Mouse (Mus musculus) embryonic facial prominence, embryonic 10.5 days (tissue): ENCODE measurements around the gene Srxn1. TPM values are rescaled to one million over a fixed set of nuclear protein-coding genes. Genes with fewer than 3 reads are reported as not detected.

Experiments
- DNase-seq: peaks from one replicate; pipeline ENCODE4 v3.0.0-alpha.2; 2017; ENCODE audit warnings: low spot score
- H3K27ac ChIP-seq: fragments of 300-500 bp; sonication (generic); replicated peaks from 2 replicates; pipeline ENCODE4 v1.5.1; 2016; ENCODE audit warnings: mild to moderate bottlenecking
- H3K27me3 ChIP-seq: fragments of 300-500 bp; sonication (generic); replicated peaks from 2 replicates; pipeline ENCODE4 v1.6.1; 2016; ENCODE audit warnings: low read depth, mild to moderate bottlenecking; ENCODE audit not compliant: poor library complexity, severe bottlenecking
- H3K36me3 ChIP-seq: fragments of 300-500 bp; sonication (generic); replicated peaks from 2 replicates; pipeline ENCODE4 v1.6.1; 2016; ENCODE audit warnings: mild to moderate bottlenecking, moderate library complexity
- H3K4me1 ChIP-seq: fragments of 300-500 bp; sonication (generic); 2 replicates; pipeline ENCODE4 v1.6.1; 2016
- H3K4me3 ChIP-seq: fragments of 300-500 bp; sonication (generic); 2 replicates; pipeline ENCODE4 v1.5.1; 2016; ENCODE audit warnings: mild to moderate bottlenecking, moderate library complexity
- H3K9me3 ChIP-seq: fragments of 300-500 bp; sonication (generic); 2 replicates; pipeline ENCODE4 v1.6.1; 2016; ENCODE audit warnings: mild to moderate bottlenecking
- WGBS: fragments of 180-500 bp; shearing (Covaris S2); methylation state at CpG from one replicate; pipeline ENCODE4 v1.1.7; 2016; 5-methylcytosine and 5-hydroxymethylcytosine counted together
- polyA plus RNA-seq: library from polyadenylated mRNA; unstranded; fragments of >200 nt; fragmentation: Nextera tagmentation; extraction: Ambion mirVana; gene quantifications from 2 replicates; pipeline ENCODE4 v1.2.1, GENCODE M21; 2016

Gene Srxn1
- polyA plus RNA-seq, 1 experiment from 2014 or later: 12.4 TPM

DNA sequence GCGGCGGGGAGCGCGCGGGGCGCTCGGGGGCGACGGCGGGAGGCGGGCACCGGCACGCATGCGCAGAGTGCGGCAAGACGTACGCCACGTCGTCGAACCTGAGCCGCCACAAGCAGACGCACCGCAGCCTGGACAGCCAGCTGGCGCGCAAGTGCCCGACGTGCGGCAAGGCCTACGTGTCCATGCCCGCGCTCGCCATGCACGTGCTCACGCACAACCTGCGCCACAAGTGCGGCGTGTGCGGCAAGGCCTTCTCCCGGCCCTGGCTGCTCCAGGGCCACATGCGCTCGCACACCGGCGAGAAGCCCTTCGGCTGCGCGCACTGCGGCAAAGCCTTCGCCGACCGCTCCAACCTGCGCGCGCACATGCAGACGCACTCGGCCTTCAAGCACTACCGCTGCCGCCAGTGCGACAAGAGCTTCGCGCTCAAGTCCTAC lies 11.9 kb upstream of the Srxn1 start:
- H3K36me3 ChIP-seq: no peaks in the 10 kb centered on the region
- peak overlapping the region; percentile 55 for H3K4me3 ChIP-seq
- WGBS: 2% methylated on average over 60 of the region's 60 CpGs
- peaks cover 99% of the 10 kb centered on the region for H3K27me3 ChIP-seq
- H3K9me3 ChIP-seq: no peaks in the 10 kb centered on the region
- H3K27ac ChIP-seq: no peak overlapping the region
- DNase-seq: peak; percentile 74
- H3K4me1 ChIP-seq: peaks cover 32% of the 10 kb centered on the region

- peak overlapping the region; percentile 46 for H3K4me3 ChIP-seq
- H3K9me3 ChIP-seq: no peaks in the 10 kb centered on the region
- WGBS: 3% methylated on average over 29 of the region's 29 CpGs
- H3K27ac ChIP-seq: no peak overlapping the region; the same call in 1 of the 2 replicates
- peaks cover 90% of the 10 kb centered on the region for H3K27me3 ChIP-seq
- H3K4me1 ChIP-seq: peaks cover 32% of the 10 kb centered on the region
- DNase-seq: peak; percentile 61
- no peaks in the 10 kb centered on the region for H3K36me3 ChIP-seq
Observed at GRCm38 (mm10) chr2:152094856-152095545, 10.3 kb upstream of the Srxn1 start.

DNA sequence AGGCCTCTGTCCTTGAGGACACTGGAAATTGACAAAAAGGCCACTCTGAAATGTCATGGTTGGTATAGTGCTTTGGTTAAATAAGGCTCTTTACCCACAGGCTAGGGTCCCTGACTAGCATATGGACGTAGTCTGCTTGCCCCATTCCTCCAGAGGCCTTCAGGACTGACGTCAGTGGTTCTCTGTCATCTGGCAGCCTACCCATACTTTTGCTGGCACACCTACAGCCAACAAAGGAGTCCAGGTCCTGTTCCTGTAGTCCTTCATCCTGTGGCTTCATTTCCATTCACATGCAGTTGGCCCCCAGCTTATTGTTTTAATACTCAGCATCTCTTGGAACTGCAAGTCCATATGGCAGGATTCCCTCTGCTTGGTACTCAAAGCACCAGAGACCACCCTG lies 8.4 kb upstream of the Srxn1 start:
- no peaks in the 10 kb centered on the region for H3K36me3 ChIP-seq
- H3K27me3 ChIP-seq: peaks cover 90% of the 10 kb centered on the region
- WGBS: 70% methylated on average over 2 of the region's 2 CpGs
- peaks cover 25% of the 10 kb centered on the region for H3K4me1 ChIP-seq
- H3K9me3 ChIP-seq: no peaks in the 10 kb centered on the region
- H3K27ac ChIP-seq: no peak overlapping the region
- no peak overlapping the region for H3K4me3 ChIP-seq
- no peak for DNase-seq

DNA sequence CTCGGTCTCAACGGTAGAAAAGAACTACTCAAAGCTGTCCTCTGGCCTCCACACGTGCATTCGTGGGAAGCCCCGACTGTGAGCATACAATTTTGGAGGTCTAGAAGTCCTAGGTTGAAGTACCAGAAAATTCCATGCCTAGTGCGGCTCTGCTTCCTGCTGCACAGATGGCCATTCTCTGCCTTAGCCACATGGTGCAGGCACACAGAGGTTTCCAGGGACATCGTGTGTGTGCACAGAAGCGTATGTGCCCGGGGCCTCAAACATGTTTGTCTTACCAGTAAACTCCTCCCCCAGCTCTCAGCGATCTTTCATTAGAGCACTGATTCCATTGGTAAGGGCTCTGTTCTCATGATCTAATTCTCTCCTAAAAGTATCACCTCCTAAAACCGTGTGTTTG lies 7.4 kb upstream of the Srxn1 start:
- peaks cover 90% of the 10 kb centered on the region for H3K27me3 ChIP-seq
- DNase-seq: no peak
- peaks cover 25% of the 10 kb centered on the region for H3K4me1 ChIP-seq
- no peak overlapping the region for H3K27ac ChIP-seq
- WGBS: 83% methylated on average over 11 of the region's 11 CpGs
- no peaks in the 10 kb centered on the region for H3K9me3 ChIP-seq
- no peaks in the 10 kb centered on the region for H3K36me3 ChIP-seq
- no peak overlapping the region for H3K4me3 ChIP-seq

- peaks cover 14% of the 10 kb centered on the region for H3K4me1 ChIP-seq
- H3K9me3 ChIP-seq: no peaks in the 10 kb centered on the region
- H3K27ac ChIP-seq: no peak overlapping the region
- H3K36me3 ChIP-seq: no peaks in the 10 kb centered on the region
- peaks cover 87% of the 10 kb centered on the region for H3K27me3 ChIP-seq
- DNase-seq: no peak
- WGBS: 79% methylated on average over 3 of the region's 3 CpGs
- H3K4me3 ChIP-seq: no peak overlapping the region
Observed at GRCm38 (mm10) chr2:152099538-152099937, 5.8 kb upstream of the Srxn1 start.

- H3K9me3 ChIP-seq: no peaks in the 10 kb centered on the region
- 81% methylated on average over 13 of the region's 13 CpGs for WGBS
- H3K4me1 ChIP-seq: peaks cover 20% of the 10 kb centered on the region
- H3K27ac ChIP-seq: no peak overlapping the region
- no peak overlapping the region for H3K4me3 ChIP-seq
- H3K36me3 ChIP-seq: no peaks in the 10 kb centered on the region
- peaks cover 76% of the 10 kb centered on the region for H3K27me3 ChIP-seq
- DNase-seq: no peak
Observed at GRCm38 (mm10) chr2:152101761-152102160, 3.6 kb upstream of the Srxn1 start.

GRCm38 (mm10) chr2:152102369-152102768 lies 2.9 kb upstream of the Srxn1 start:
- WGBS: 72% methylated on average over 6 of the region's 6 CpGs
- no peak overlapping the region for H3K27ac ChIP-seq
- H3K4me1 ChIP-seq: peaks cover 20% of the 10 kb centered on the region
- H3K27me3 ChIP-seq: peaks cover 71% of the 10 kb centered on the region
- no peak for DNase-seq
- H3K9me3 ChIP-seq: peaks cover under 1% of the 10 kb centered on the region; the same call in 1 of the 2 replicates
- H3K36me3 ChIP-seq: peaks cover under 1% of the 10 kb centered on the region
- no peak overlapping the region for H3K4me3 ChIP-seq

GRCm38 (mm10) chr2:152104711-152105317 lies 502 bp upstream of the Srxn1 start:
- WGBS: 22% methylated on average over 17 of the region's 17 CpGs
- Histone ChIP-seq H3K27me3 (peaks cover 56% of the 10 kb centered on the region), H3K4me1 (peaks cover 20% of the 10 kb centered on the region), H3K9me3 (peaks cover 3% of the 10 kb centered on the region; the same call in 1 of the 2 replicates), H3K27ac (peak overlapping the region; percentile 94), H3K4me3 (peak overlapping the region; percentile 77), H3K36me3 (peaks cover 16% of the 10 kb centered on the region)
- peak; percentile 24 for DNase-seq

- Histone ChIP-seq H3K36me3 (peaks cover 16% of the 10 kb centered on the region), H3K4me1 (peaks cover 20% of the 10 kb centered on the region), H3K27ac (no peak overlapping the region), H3K27me3 (peaks cover 43% of the 10 kb centered on the region), H3K4me3 (peak overlapping the region; percentile 77), H3K9me3 (peaks cover 3% of the 10 kb centered on the region; the same call in 1 of the 2 replicates)
- whole genome bisulfite sequencing: 90% methylated on average over 3 of the region's 3 CpGs
- no peak for DNase-seq
Observed at GRCm38 (mm10) chr2:152106225-152106595, 894 bp downstream of the Srxn1 start.

- H3K9me3 ChIP-seq: peaks cover 3% of the 10 kb centered on the region; the same call in 1 of the 2 replicates
- H3K4me1 ChIP-seq: peaks cover 20% of the 10 kb centered on the region
- peaks cover 16% of the 10 kb centered on the region for H3K36me3 ChIP-seq
- no peak overlapping the region for H3K27ac ChIP-seq
- H3K4me3 ChIP-seq: peak overlapping the region; percentile 77; the same call in 1 of the 2 replicates
- WGBS: 92% methylated on average over 10 of the region's 10 CpGs
- peaks cover 39% of the 10 kb centered on the region for H3K27me3 ChIP-seq
- DNase-seq: no peak
Observed at GRCm38 (mm10) chr2:152106597-152106996, 1.3 kb downstream of the Srxn1 start.

DNA sequence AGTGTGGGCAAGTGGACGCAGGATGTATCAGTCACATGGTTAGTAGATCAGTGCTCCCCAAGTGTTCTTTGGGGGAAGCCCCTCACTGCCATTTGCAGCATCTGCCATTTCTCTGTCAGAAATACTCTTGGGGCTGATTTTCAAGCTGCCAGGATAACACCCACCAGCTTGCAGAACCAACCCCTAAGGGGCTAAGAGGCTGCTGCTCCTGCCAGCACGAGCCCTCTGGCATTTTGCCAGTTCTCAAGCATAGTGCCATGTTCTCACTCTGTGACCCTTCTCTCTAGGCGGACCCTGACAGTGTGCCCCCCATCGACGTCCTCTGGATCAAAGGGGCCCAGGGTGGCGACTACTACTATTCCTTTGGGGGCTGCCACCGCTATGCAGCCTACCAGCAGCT lies 3.4 kb downstream of the Srxn1 start:
- Histone ChIP-seq H3K4me1 (peaks cover 34% of the 10 kb centered on the region), H3K9me3 (peaks cover 3% of the 10 kb centered on the region; the same call in 1 of the 2 replicates), H3K36me3 (peaks cover 16% of the 10 kb centered on the region), H3K4me3 (no peak overlapping the region), H3K27ac (no peak overlapping the region), H3K27me3 (peaks cover 29% of the 10 kb centered on the region)
- no peak for DNase-seq
- WGBS: 84% methylated on average over 7 of the region's 7 CpGs

DNA sequence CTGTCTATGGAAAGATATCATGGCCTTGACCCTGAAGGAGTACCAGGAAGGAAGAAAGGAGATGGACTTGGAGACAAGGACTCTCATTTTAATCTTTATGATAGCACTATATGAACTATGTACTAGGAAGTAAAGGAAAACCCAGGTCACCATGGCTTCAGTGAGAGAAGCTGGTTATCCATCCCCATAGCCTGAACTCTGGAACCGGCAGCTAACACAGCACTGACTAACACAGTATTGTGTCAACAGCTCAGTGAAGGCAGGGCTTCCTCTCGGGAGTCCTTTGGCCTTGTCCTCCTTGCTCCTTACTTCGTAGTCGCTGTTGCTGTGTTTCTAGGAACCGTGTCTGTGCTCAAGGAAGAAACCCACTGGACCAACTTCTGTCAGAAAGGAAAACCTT lies 4.1 kb downstream of the Srxn1 start:
- WGBS: 85% methylated on average over 5 of the region's 5 CpGs
- no peak for DNase-seq
- peaks cover 40% of the 10 kb centered on the region for H3K4me1 ChIP-seq
- H3K27ac ChIP-seq: no peak overlapping the region
- no peak overlapping the region for H3K4me3 ChIP-seq
- peaks cover 3% of the 10 kb centered on the region; the same call in 1 of the 2 replicates for H3K9me3 ChIP-seq
- peaks cover 30% of the 10 kb centered on the region for H3K27me3 ChIP-seq
- peaks cover 16% of the 10 kb centered on the region for H3K36me3 ChIP-seq

DNA sequence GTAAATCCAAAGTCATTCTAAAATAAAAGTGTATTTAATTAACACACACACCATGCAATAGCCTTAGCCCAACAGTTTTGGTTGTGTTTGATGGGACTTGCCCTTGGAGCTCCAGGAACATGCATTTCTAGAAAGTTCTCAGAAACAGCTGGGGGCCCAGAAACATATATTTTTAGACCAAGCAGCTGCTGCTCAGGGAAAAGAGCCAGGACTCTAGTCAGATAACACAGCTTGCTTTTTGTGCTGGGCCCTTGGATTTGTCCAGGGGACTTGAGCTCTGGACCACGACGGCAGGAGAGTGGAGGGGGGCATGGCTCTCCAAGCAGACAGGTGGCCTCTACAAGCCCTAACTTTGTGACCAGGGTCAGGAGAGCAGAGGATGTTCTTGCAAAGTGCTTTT lies 6.0 kb downstream of the Srxn1 start:
- Histone ChIP-seq H3K9me3 (peaks cover 3% of the 10 kb centered on the region; the same call in 1 of the 2 replicates), H3K36me3 (peaks cover 16% of the 10 kb centered on the region), H3K27ac (no peak overlapping the region), H3K27me3 (peaks cover 34% of the 10 kb centered on the region), H3K4me1 (peaks cover 43% of the 10 kb centered on the region), H3K4me3 (no peak overlapping the region)
- no peak for DNase-seq
- WGBS: 65% methylated on average over 2 of the region's 2 CpGs
